Mouse (Mus musculus) hindbrain, postnatal 0 days (tissue): ENCODE results near the gene Ppig. TPM values are rescaled to one million over a fixed set of nuclear protein-coding genes. Genes with fewer than 3 reads are reported as not detected.

Source experiments
- ATAC-seq: fragments of 200-750 bp; cut with Nextera tagmentation; 2 replicates; pipeline ENCODE4 v1.8.0; 2017; ENCODE audit warnings: mild to moderate bottlenecking, moderate TSS enrichment, moderate library complexity
- DNase-seq: peaks from one replicate; pipeline ENCODE4 v3.0.0-alpha.2; 2015; ENCODE audit warnings: low spot score
- H3K27ac ChIP-seq: fragments of 300-500 bp; sonication (generic); 2 replicates; pipeline ENCODE4 v1.5.1; 2014; ENCODE audit warnings: mild to moderate bottlenecking
- H3K27me3 ChIP-seq: fragments of 300-500 bp; sonication (generic); 2 replicates; pipeline ENCODE4 v1.6.1; 2014; ENCODE audit warnings: low read length, mixed read lengths; ENCODE audit not compliant: insufficient read depth
- H3K36me3 ChIP-seq: fragments of 300-500 bp; sonication (generic); 2 replicates; pipeline ENCODE4 v1.6.1; 2014; ENCODE audit warnings: low read length, mixed read lengths; ENCODE audit not compliant: insufficient read depth
- H3K4me1 ChIP-seq: fragments of 300-500 bp; sonication (generic); 2 replicates; pipeline ENCODE4 v1.6.1; 2014; ENCODE audit warnings: antibody characterized with exemption, low read length, mixed read lengths; ENCODE audit not compliant: insufficient read depth
- H3K4me2 ChIP-seq: fragments of 300-500 bp; sonication (generic); 2 replicates; pipeline ENCODE4 v1.6.1; 2014; ENCODE audit warnings: low read depth, mild to moderate bottlenecking, low read length, moderate library complexity, mixed read lengths
- H3K4me3 ChIP-seq: fragments of 300-500 bp; sonication (generic); 2 replicates; pipeline ENCODE4 v1.5.1; 2014; ENCODE audit warnings: low read length
- H3K9ac ChIP-seq: fragments of 300-500 bp; sonication (generic); replicated peaks from 2 replicates; pipeline ENCODE4 v1.6.1; 2014; ENCODE audit warnings: mild to moderate bottlenecking, low read length, moderate library complexity, mixed read lengths
- H3K9me3 ChIP-seq: fragments of 300-500 bp; sonication (generic); 2 replicates; pipeline ENCODE4 v1.6.1; 2016; ENCODE audit warnings: low read length, mixed read lengths
- CTCF ChIP-seq: IDR thresholded peaks from 2 replicates; pipeline ENCODE4 v1.5.1; 2016; ENCODE audit warnings: antibody characterized with exemption, control low read depth, low read depth
- WGBS: fragments of 180-500 bp; shearing (Covaris S2); extraction: QIAGEN DNeasy Blood & Tissue Kit; methylation state at CpG from one replicate; pipeline ENCODE4 v1.1.7; 2014; 5-methylcytosine and 5-hydroxymethylcytosine counted together
- polyA plus RNA-seq: library from polyadenylated mRNA; unstranded; fragments of >200 nt; fragmentation: Nextera tagmentation; extraction: Ambion mirVana; gene quantifications from 2 replicates; pipeline ENCODE4 v1.2.1, GENCODE M21; 2015
- total RNA-seq: library from RNA; depleted of rRNA; stranded (reverse); fragments of >200 nt; gene quantifications from 2 replicates; pipeline ENCODE4 v1.2.3, GENCODE M21; 2014; rRNA removed

The Ppig gene
- total and polyA plus RNA-seq, 2 experiments from 2014 or later, result 9.9 to 125 TPM

DNA sequence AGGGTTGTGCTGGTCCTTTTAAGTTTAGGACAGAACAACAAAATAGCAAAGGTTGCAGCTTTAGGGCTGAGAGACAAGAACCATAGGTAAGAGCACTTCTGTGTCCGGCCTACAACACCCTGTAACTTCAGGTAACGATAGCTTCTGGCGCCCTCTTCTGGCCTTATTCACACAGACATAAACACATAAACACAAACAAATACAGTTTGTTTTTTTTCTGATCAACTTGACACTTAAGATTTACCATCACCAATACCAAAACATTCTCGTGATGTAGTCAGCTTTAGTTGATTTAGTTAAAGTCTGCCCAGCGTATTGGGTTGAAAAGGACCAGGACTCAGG is 56.5 kb downstream of the Ppig start:
- Histone ChIP-seq H3K27ac (no peak overlapping the region), H3K4me1 (no peaks in the 10 kb centered on the region), H3K36me3 (peaks cover 5% of the 10 kb centered on the region; the same call in 1 of the 2 replicates), H3K27me3 (no peaks in the 10 kb centered on the region), H3K9ac (no peak overlapping the region), H3K4me2 (no peak overlapping the region), H3K9me3 (no peaks in the 10 kb centered on the region), H3K4me3 (no peak overlapping the region)
- DNase-seq, result peak; percentile 46
- 42% methylated on average over 5 of the region's 5 CpGs for WGBS
- peak; percentile 43 for TF ChIP-seq CTCF
- no peak for ATAC-seq

DNA sequence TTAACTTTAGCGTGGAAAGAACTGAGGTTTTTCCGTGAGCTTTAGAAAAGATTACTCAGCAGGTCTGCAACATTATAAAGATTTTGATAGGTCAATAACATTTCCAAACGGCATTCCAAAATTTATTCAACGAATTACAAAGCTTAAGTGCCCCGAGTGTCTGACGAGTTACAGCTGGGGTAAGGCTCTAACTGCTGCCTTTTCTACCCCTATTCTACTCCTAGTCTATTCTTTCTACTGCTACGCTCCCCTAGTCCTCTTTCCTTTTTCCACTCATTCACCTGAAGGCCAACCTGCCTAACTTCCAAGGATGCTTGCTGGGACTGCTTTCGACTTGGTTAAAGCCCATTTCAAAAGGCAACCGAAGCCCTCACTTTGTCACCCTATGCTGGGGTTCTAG is 66.6 kb downstream of the Ppig start:
- H3K9me3 ChIP-seq, result no peaks in the 10 kb centered on the region
- peak overlapping the region; percentile 80 for H3K4me2 ChIP-seq
- ATAC-seq, result no peak
- WGBS, result 24% methylated on average over 9 of the region's 9 CpGs
- peak overlapping the region; percentile 64 for H3K9ac ChIP-seq
- DNase-seq, result peak; percentile 1
- peaks cover 4% of the 10 kb centered on the region; the same call in 1 of the 2 replicates for H3K4me1 ChIP-seq
- H3K4me3 ChIP-seq, result peak overlapping the region; percentile 72
- peaks cover 9% of the 10 kb centered on the region; the same call in 1 of the 2 replicates for H3K36me3 ChIP-seq
- peak overlapping the region; percentile 91 for H3K27ac ChIP-seq
- no peaks in the 10 kb centered on the region for H3K27me3 ChIP-seq
- TF ChIP-seq CTCF, result no peak

DNA sequence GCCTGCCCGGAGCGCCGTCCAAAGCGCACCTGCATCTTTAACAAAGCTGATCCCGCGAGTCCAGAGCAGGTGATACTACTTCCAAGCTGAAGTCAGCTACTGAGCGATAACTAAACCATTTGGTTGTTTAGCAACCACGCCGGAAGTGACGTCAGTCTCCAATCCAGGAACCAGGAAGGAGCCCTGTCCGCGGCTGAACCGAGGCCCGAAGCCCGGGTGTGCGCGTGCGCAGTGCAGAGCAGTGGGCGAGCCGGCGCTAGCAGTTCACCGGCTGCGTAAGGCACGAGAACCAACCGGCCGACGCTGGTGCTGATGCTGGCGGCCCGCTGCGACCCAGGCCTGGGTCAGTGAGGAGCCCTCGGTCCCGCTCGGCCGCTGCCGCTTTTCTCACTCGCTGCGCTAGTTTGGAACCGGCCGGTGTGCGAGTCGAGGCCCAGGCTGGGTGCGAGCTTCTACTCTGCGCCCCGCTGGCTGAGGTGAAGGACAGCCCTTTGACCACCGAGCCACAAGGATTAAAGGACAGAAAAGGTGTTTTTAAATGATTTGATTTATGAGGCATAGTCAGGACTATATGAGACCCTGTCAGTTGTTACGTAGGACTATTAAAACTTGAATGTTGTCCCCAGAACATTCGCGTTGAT is 67.2 kb downstream of the Ppig start, which contains the start of the genes Ccdc173 and Phospho2:
Gene Ccdc173 (minus strand): TSS at position 147 of the 641 bp plus-strand sequence.
Gene Phospho2 (plus strand): TSS at position 195 of the 641 bp plus-strand sequence.
- TF ChIP-seq CTCF, result no peak
- DNase-seq (peak; percentile 100), ATAC-seq (peak; percentile 98)
- H3K4me1 ChIP-seq, result peaks cover 4% of the 10 kb centered on the region; the same call in 1 of the 2 replicates
- peak within 1 kb of the TSS; percentile 64 for H3K9ac ChIP-seq
- peak within 1 kb of the TSS; percentile 72 for H3K4me3 ChIP-seq
- H3K27me3 ChIP-seq, result no peaks in the 10 kb centered on the region
- no peaks in the 10 kb centered on the region for H3K9me3 ChIP-seq
- peaks cover 9% of the 10 kb centered on the region; the same call in 1 of the 2 replicates for H3K36me3 ChIP-seq
- peak within 1 kb of the TSS; percentile 80 for H3K4me2 ChIP-seq
- WGBS, result 2% methylated on average over 48 of the region's 48 CpGs
- peak within 1 kb of the TSS; percentile 91 for H3K27ac ChIP-seq

DNA sequence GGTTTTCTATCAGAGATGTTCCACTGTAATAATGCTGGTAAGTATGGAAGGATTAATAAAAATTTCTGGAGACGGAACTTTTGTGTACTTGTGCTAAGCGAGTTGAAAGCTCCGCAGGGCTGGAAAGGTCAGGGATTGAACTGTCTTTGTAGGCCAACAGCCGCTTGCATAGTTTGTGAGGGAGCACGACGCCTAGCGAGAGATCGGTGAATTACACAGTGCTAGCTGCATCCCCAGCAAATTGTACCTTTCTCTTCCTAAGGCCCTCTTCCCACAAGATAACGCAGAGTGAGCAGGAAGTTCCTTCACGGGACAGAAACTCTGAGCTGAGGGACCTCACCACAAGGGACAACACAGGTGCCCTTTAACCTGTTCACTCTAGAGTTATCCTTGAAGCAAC is 67.9 kb downstream of the Ppig start:
- Histone ChIP-seq H3K4me1 (peaks cover 4% of the 10 kb centered on the region; the same call in 1 of the 2 replicates), H3K27me3 (no peaks in the 10 kb centered on the region), H3K9ac (peak overlapping the region; percentile 64; the same call in 1 of the 2 replicates), H3K4me3 (peak overlapping the region; percentile 72), H3K4me2 (peak overlapping the region; percentile 80), H3K36me3 (peaks cover 9% of the 10 kb centered on the region; the same call in 1 of the 2 replicates), H3K27ac (no peak overlapping the region; the same call in 1 of the 2 replicates), H3K9me3 (no peaks in the 10 kb centered on the region)
- TF ChIP-seq CTCF, result peak; percentile 82
- ATAC-seq (peak; percentile 38), DNase-seq (peak; percentile 88)
- 2% methylated on average over 10 of the region's 10 CpGs for WGBS

DNA sequence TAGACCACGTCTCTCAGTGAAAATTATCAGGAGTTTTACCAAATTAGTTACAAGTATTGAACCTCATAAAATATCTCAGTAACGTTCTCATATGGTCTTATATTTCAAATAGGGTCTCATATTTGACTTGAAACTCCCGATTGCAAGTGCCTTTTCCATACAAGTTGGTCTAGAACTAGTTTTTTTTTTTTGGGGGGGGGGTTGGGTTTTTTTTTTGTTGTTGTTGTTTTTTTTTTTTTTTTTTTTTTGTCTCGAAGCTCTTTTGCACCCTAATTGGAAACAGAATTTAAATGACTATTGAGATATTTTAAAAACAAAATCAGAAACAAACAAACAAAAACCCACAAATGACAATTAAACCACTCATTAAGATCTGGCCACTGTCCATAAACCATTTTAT is 68.4 kb downstream of the Ppig start:
- 76% methylated on average over 4 of the region's 4 CpGs for WGBS

DNA sequence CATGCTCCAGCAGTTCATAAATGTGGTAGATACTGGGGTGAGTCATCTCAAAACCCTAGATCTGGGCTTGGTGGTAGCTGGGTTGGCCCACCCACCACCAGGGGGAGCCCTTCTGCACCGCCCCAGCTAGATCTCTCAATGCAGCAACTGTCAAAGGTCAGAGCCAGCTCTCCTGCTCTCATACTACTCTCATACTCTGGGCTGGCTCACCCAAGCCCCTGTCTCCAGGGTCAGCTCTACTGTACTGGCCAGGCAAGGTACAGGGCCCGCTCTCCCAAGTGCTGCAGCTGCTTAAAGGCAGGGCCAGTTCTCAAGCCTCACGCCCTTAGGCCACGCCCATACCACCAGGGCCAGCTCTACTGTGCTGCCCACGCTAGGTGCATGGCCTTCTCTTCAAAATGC is 80.6 kb downstream of the Ppig start:
- peak; percentile 68 for TF ChIP-seq CTCF
- WGBS, result 67% methylated on average over 5 of the region's 5 CpGs
- Histone ChIP-seq H3K36me3 (no peaks in the 10 kb centered on the region), H3K9ac (no peak overlapping the region), H3K4me3 (no peak overlapping the region), H3K27ac (no peak overlapping the region), H3K4me2 (no peak overlapping the region), H3K9me3 (no peaks in the 10 kb centered on the region), H3K4me1 (no peaks in the 10 kb centered on the region), H3K27me3 (no peaks in the 10 kb centered on the region)
- ATAC-seq, result peak; percentile 51; the same call in 1 of the 2 replicates
- no peak for DNase-seq

More for the DNA sequence above, 68.4 kb downstream of the Ppig start:
- DNase-seq (no peak), ATAC-seq (no peak)
- Histone ChIP-seq H3K4me2 (peak overlapping the region; percentile 80), H3K9me3 (no peaks in the 10 kb centered on the region), H3K27ac (no peak overlapping the region), H3K27me3 (no peaks in the 10 kb centered on the region), H3K4me1 (peaks cover 4% of the 10 kb centered on the region; the same call in 1 of the 2 replicates), H3K4me3 (peak overlapping the region; percentile 72; the same call in 1 of the 2 replicates), H3K9ac (no peak overlapping the region), H3K36me3 (peaks cover 12% of the 10 kb centered on the region; the same call in 1 of the 2 replicates)
- TF ChIP-seq CTCF, result no peak

Other genes with a start within 250 kb of the Ppig start
- gene Lrp2, start 136.5 kb upstream of the Ppig start, total RNA-seq, result 3.9 and 5.4 TPM in 2 replicates
- gene Lrp2, start 136.5 kb upstream of the Ppig start, polyA plus RNA-seq, result 0.46 and 0.48 TPM in 2 replicates
- gene Bbs5, start 75.4 kb upstream of the Ppig start, total RNA-seq, result 13.3 and 18.3 TPM in 2 replicates
- 26.1 and 26.7 TPM in 2 replicates for gene Bbs5, start 75.4 kb upstream of the Ppig start, polyA plus RNA-seq
- gene Klhl41, start 52.4 kb upstream of the Ppig start, total RNA-seq, result 1.3 TPM in 1 of 2 replicates, not detected in the other
- gene Klhl41, start 52.4 kb upstream of the Ppig start, polyA plus RNA-seq, result 0.05 and 0.09 TPM in 2 replicates
- gene Fastkd1, start 9.0 kb upstream of the Ppig start, total RNA-seq, result 17.1 and 18.1 TPM in 2 replicates
- gene Fastkd1, start 9.0 kb upstream of the Ppig start, polyA plus RNA-seq, result 10.8 and 12.3 TPM in 2 replicates
- gene Ccdc173, start 67.0 kb downstream of the Ppig start, total RNA-seq, result 0.10 TPM in 1 of 2 replicates, not detected in the other
- gene Ccdc173, start 67.0 kb downstream of the Ppig start, polyA plus RNA-seq, result 1.7 and 1.9 TPM in 2 replicates
- gene Phospho2, start 67.1 kb downstream of the Ppig start, total RNA-seq, result 14.3 and 19.8 TPM in 2 replicates
- gene Phospho2, start 67.1 kb downstream of the Ppig start, polyA plus RNA-seq, result 27.6 and 29.7 TPM in 2 replicates
- gene Klhl23, start 99.4 kb downstream of the Ppig start, total RNA-seq, result 104 and 130 TPM in 2 replicates
- gene Klhl23, start 99.4 kb downstream of the Ppig start, polyA plus RNA-seq, result 71.8 and 83.3 TPM in 2 replicates
- gene Ssb, start 139.0 kb downstream of the Ppig start, total RNA-seq, result 32.2 and 49.2 TPM in 2 replicates
- gene Ssb, start 139.0 kb downstream of the Ppig start, polyA plus RNA-seq, result 288 and 322 TPM in 2 replicates
- gene Mettl5, start 163.1 kb downstream of the Ppig start, total RNA-seq, result 10.9 and 14.1 TPM in 2 replicates
- gene Mettl5, start 163.1 kb downstream of the Ppig start, polyA plus RNA-seq, result 39.4 TPM in 2 replicates
- 32.5 and 35.1 TPM in 2 replicates for gene Ubr3, start 174.7 kb downstream of the Ppig start, total RNA-seq
- gene Ubr3, start 174.7 kb downstream of the Ppig start, polyA plus RNA-seq, result 15.3 and 17.5 TPM in 2 replicates